Mouse (Mus musculus) intestine, embryonic 14.5 days (tissue): ENCODE data around the gene Dnm1. TPM values are rescaled to one million over a fixed set of nuclear protein-coding genes. Genes with fewer than 3 reads are reported as not detected.

Experiments
- ATAC-seq: fragments of 200-750 bp; cut with Nextera tagmentation; replicated peaks from 2 replicates; pipeline ENCODE4 v1.8.0; 2017; ENCODE audit warnings: low read depth, moderate number of reproducible peaks, moderate TSS enrichment, moderate library complexity; ENCODE audit not compliant: low FRiP score, low TSS enrichment
- DNase-seq: peaks from one replicate; pipeline ENCODE4 v3.0.0-alpha.2; 2018; ENCODE audit warnings: low spot score
- H3K27ac ChIP-seq: fragments of 300-500 bp; sonication (generic); 2 replicates; pipeline ENCODE4 v1.5.1; 2014; ENCODE audit warnings: low read depth, mild to moderate bottlenecking, control low read depth
- H3K27me3 ChIP-seq: fragments of 300-500 bp; sonication (generic); replicated peaks from 2 replicates; pipeline ENCODE4 v1.6.1; 2014; ENCODE audit warnings: low read length, control low read depth; ENCODE audit not compliant: control insufficient read depth, insufficient read depth
- H3K36me3 ChIP-seq: fragments of 300-500 bp; sonication (generic); 2 replicates; pipeline ENCODE4 v1.6.1; 2014; ENCODE audit warnings: low read length, control low read depth; ENCODE audit not compliant: control insufficient read depth, insufficient read depth
- H3K4me1 ChIP-seq: fragments of 300-500 bp; sonication (generic); replicated peaks from 2 replicates; pipeline ENCODE4 v1.6.1; 2014; ENCODE audit warnings: low read length, control low read depth, mixed read lengths; ENCODE audit not compliant: control insufficient read depth, insufficient read depth
- H3K4me2 ChIP-seq: fragments of 300-500 bp; sonication (generic); 2 replicates; pipeline ENCODE4 v1.6.1; 2014; ENCODE audit warnings: low read length
- H3K4me3 ChIP-seq: fragments of 300-500 bp; sonication (generic); 2 replicates; pipeline ENCODE4 v1.5.1; 2014; ENCODE audit warnings: low read depth, low read length, control low read depth, mixed read lengths
- H3K9ac ChIP-seq: fragments of 300-500 bp; sonication (generic); 2 replicates; pipeline ENCODE4 v1.6.1; 2014; ENCODE audit warnings: mild to moderate bottlenecking, low read length
- H3K9me3 ChIP-seq: fragments of 300-500 bp; sonication (generic); 2 replicates; pipeline ENCODE4 v1.6.1; 2016; ENCODE audit warnings: low read length, control low read depth; ENCODE audit not compliant: control insufficient read depth
- WGBS: fragments of 180-500 bp; shearing (Covaris S2); extraction: QIAGEN DNeasy Blood & Tissue Kit; methylation state at CpG from one replicate; pipeline ENCODE4 v1.1.7; 2014; 5-methylcytosine and 5-hydroxymethylcytosine counted together
- polyA plus RNA-seq: library from polyadenylated mRNA; unstranded; fragments of >200 nt; fragmentation: Nextera tagmentation; extraction: Ambion mirVana; gene quantifications from 2 replicates; pipeline ENCODE4 v1.2.1, GENCODE M21; 2014

Dnm1 gene
- polyA plus RNA-seq, 1 experiment from 2014 or later, result 22.7 TPM

DNA sequence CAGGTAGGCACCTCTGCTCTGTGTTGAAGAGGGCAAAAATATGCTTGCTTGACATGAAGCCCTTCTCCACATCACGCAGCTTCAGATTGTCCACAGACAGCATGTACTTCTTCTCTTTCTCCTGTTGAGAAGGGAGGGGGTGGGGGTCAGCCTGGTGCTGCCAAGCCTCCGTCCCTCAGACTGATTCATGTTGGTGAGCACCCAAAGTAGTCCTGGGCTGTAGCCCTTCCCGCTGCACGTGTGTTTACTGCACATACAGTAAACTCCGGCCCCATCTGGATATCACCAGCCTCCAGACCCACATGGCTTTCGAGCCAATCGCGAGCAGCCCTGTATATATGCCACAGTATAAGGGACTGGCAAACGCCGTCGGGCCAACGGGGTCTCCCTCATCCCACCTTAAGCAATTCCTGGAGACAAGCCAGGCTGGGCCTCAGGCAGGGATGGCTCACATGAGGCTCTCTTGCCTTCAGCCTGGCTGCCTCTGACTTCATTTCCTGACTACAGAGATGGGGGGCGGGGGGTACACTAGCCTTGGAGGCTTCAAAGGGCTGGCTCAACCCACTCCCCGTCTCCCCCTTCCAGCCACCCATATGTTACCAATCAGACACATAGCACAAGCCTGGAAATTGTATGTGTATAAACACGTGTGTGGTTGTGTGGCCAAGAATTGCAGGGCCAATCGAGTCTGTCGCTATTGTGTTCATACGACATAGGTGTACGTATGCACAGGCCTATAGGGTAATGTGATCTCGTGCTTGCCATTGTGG, 36.1 kb downstream of the Dnm1 start:
- DNase-seq (peak; percentile 73), ATAC-seq (peak; percentile 9; the same call in 1 of the 2 replicates)
- Histone ChIP-seq H3K9ac (no peak overlapping the region), H3K27ac (peak overlapping the region; percentile 92), H3K4me1 (peaks cover 43% of the 10 kb centered on the region), H3K36me3 (no peaks in the 10 kb centered on the region), H3K4me2 (peak overlapping the region; percentile 22), H3K4me3 (no peak overlapping the region), H3K27me3 (no peaks in the 10 kb centered on the region), H3K9me3 (no peaks in the 10 kb centered on the region)
- 40% methylated on average over 20 of the region's 20 CpGs for WGBS

DNA sequence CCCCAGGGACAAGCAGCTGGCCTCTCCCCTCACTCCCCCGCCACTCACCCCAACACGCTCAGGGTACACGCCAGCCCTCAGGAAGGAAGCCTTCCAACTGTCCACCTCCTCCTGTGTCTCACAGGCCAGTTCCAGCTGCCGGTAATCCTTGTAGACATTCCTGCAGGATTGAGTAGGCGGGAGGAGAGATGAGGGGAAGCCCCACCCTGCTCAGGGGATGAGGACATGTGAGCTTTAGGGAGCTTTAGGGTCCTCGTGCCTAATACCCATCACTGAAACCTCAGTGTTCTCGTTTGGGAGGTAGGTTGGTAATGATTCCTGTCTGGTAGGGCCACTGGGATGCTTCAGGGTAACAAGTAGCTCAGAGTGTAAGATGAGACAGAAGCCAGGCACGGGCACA, 37.4 kb downstream of the Dnm1 start:
- Histone ChIP-seq H3K4me1 (peaks cover 53% of the 10 kb centered on the region), H3K27me3 (no peaks in the 10 kb centered on the region), H3K4me2 (peak overlapping the region; percentile 13), H3K27ac (peak overlapping the region; percentile 92), H3K9ac (no peak overlapping the region), H3K36me3 (no peaks in the 10 kb centered on the region), H3K9me3 (no peaks in the 10 kb centered on the region), H3K4me3 (no peak overlapping the region)
- no peak for ATAC-seq
- 10% methylated on average over 8 of the region's 8 CpGs for WGBS
- peak; percentile 69 for DNase-seq

DNA sequence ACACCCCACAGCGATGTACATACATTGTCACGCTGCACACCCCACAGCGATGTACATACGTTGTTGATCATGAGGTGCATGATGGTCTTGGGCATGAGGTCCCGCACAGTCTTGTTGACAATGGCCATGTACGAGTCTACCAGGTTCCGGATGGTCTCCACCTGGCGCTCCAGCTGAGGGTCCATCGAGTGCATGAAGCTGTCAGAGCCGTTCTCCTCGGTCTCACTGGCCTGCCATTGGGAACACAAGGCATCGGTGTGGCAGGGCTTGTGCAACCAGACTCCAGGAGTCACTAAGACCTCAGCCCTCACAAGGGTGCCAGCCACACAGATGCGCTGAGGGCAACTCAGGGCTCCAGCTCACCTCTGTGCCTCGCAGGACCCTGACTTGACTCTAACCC, 38.3 kb downstream of the Dnm1 start:
- Histone ChIP-seq H3K4me2 (no peak overlapping the region), H3K27me3 (no peaks in the 10 kb centered on the region), H3K4me3 (no peak overlapping the region), H3K9ac (no peak overlapping the region), H3K36me3 (peaks cover 5% of the 10 kb centered on the region; the same call in 1 of the 2 replicates), H3K9me3 (no peaks in the 10 kb centered on the region), H3K27ac (peak overlapping the region; percentile 92; the same call in 1 of the 2 replicates), H3K4me1 (peaks cover 47% of the 10 kb centered on the region)
- no peak for ATAC-seq
- WGBS, result 93% methylated on average over 14 of the region's 14 CpGs
- no peak for DNase-seq

DNA sequence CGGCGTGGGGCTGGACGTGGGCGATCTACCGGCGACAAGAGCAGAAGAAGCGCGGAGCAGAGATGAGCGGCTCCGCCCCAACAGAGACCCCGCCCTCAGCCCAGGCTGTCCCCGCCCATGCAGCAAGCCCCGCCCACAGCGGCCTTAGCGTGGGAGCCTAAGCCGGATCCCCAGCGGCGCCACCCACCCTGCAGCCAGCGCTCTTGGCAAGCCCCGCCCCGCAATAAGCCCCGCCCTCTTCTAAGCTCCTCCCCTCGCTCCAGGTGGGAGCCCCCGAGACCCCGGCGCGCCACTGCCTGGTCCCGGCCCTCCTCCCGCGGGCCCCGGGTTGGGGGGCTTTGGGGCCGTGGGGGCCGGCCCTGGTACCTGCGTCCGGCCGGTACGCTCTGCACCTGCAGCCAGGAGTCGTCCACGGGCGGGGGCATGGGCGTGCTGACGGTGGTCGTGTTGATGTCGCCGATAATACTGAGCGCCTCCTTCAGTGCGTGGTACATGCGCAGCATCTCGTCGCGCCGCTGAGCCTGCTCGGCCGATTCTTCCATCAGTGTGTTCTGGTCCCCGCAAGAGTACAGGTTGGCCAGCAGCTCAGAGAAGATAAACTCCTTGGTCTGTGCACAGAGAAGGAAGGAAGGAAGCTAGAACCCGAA, 40.7 kb downstream of the Dnm1 start:
- H3K9me3 ChIP-seq, result no peaks in the 10 kb centered on the region
- H3K36me3 ChIP-seq, result peaks cover 15% of the 10 kb centered on the region; the same call in 1 of the 2 replicates
- peak overlapping the region; percentile 52 for H3K4me3 ChIP-seq
- DNase-seq (peak; percentile 98), ATAC-seq (peak; percentile 74)
- H3K4me1 ChIP-seq, result peaks cover 37% of the 10 kb centered on the region
- peak overlapping the region; percentile 49 for H3K9ac ChIP-seq
- no peak overlapping the region for H3K27ac ChIP-seq
- WGBS, result 2% methylated on average over 53 of the region's 56 CpGs
- no peaks in the 10 kb centered on the region for H3K27me3 ChIP-seq
- H3K4me2 ChIP-seq, result peak overlapping the region; percentile 98

DNA sequence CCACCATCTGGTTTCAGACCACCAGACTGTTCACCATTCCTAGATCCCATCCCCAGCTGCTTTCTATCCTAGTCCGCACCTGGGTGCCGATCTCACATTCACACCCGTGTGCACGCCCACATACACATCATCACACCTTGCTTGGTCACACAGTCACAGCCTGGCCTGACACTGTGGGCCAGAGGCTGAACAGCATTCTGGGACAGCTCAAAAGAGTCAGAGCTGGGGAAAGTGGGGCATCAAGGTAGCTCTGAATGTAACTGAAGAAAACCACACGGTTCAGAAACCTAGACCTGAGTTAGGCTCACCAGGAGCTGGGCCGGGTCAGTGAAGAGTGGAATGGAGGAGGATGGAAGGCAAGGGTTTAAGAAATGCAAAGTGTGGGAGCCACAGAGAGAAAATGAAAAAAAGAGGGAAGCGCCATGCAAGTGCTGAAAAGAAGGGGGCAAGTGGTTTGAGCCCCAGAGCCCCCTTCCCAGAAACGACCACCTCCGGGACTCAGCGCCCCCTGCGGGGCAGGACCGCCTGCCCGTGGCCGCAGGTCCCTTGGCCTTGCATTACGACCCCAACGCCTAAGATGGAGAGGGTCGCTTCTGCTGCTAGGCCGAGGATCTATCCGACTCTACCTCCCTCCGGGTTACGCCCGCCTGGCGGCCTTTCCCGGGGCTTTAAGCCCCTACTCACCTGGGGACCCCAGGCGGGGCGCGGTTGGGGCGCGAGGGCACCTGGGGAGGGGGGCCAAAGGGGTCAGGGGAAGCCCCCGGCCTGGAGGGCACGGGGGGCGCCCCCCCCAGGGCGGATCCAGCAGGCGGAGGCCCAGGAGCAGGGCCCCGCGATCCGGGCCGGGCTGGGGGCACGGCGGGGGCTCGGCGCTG, 41.5 kb downstream of the Dnm1 start:
- Histone ChIP-seq H3K4me3 (peak overlapping the region; percentile 52), H3K36me3 (peaks cover 22% of the 10 kb centered on the region), H3K4me2 (peak overlapping the region; percentile 98), H3K4me1 (peaks cover 29% of the 10 kb centered on the region), H3K27ac (no peak overlapping the region), H3K9me3 (no peaks in the 10 kb centered on the region), H3K9ac (peak overlapping the region; percentile 49), H3K27me3 (no peaks in the 10 kb centered on the region)
- WGBS, result 10% methylated on average over 42 of the region's 42 CpGs
- DNase-seq, result no peak
- no peak for ATAC-seq

DNA sequence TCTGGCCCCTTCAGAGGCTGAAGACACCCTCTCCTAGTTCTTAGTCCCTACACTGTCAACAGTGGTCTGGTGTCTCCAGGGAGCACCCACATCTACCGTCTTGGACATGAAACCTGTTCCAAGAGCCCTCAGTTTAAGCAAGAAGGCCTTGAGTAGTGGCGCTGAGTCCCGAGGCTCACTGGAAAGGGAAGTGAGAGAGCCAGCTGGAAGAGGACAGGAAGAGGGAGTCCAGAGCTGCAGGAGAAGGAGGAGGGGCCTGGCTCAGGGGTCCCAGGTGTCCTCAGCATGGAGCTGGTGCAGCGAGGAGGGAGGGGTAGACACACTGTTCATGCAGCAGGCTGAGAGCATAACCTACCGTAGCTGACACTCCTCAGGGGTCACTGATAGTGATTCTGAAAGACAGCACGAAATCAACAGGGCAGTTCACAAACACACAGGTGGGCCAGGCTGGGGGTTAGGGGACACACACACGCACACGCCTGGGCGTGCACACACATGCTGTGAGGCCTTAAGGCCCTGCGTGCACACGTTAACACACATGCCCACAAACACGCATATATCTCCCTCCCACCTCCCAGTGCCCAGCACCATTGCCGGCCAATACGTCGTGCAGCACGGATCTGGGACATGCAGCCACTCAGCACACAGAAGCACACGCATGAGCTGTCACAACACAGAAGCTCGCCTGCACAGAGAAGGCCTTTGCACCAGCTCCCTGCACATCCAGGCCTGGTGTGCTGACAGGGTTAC, 42.9 kb downstream of the Dnm1 start:
- ATAC-seq, result no peak
- WGBS, result 84% methylated on average over 18 of the region's 18 CpGs
- no peak for DNase-seq
- H3K4me3 ChIP-seq, result no peak overlapping the region
- no peaks in the 10 kb centered on the region for H3K9me3 ChIP-seq
- no peak overlapping the region for H3K27ac ChIP-seq
- peaks cover 36% of the 10 kb centered on the region for H3K36me3 ChIP-seq
- H3K27me3 ChIP-seq, result no peaks in the 10 kb centered on the region
- H3K4me1 ChIP-seq, result peaks cover 15% of the 10 kb centered on the region
- H3K9ac ChIP-seq, result no peak overlapping the region
- no peak overlapping the region for H3K4me2 ChIP-seq

DNA sequence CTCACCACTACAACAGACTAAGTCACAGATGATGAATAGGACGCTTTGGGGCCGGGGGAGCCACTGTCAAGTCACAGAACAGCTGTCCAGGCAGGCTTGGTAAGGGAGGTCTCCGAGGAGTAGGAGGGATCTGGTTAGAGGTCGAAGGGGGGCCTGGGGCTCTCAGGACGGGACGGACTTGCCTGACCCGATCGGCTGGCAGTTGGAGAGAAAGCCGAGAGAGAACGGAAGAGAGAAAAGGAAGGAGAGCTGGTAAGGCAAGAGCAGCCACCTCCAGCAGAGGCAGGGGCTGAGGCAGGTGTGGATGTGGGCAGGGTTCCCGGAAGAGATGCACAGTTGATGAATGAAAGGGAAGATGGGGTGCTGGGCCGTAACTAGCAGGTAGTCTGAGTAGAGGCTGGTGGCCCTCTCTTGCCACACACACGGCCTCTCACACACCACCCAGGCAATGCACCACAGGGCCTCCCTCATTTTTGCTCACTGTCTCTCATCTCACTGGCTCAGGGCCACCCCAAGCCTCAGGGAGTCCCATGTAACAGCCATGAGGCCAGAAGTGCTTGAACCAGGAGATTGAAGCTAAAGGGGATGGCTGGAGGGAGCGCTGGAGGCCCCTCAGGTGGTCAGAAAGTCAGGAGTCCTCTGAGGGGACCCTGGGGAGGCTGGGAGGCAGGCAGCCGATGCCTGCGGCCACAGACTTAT, 44.1 kb downstream of the Dnm1 start:
- peaks cover 10% of the 10 kb centered on the region for H3K4me1 ChIP-seq
- no peak overlapping the region for H3K4me2 ChIP-seq
- 90% methylated on average over 16 of the region's 16 CpGs for WGBS
- no peaks in the 10 kb centered on the region for H3K27me3 ChIP-seq
- no peak for DNase-seq
- no peak overlapping the region for H3K4me3 ChIP-seq
- H3K36me3 ChIP-seq, result peaks cover 46% of the 10 kb centered on the region
- H3K9me3 ChIP-seq, result no peaks in the 10 kb centered on the region
- no peak for ATAC-seq
- no peak overlapping the region for H3K9ac ChIP-seq
- no peak overlapping the region for H3K27ac ChIP-seq
